Mouse (Mus musculus) erythroblast, adult 5-6 weeks (primary cell): ENCODE measurements around the gene Olfr971. TPM values are rescaled to one million over a fixed set of nuclear protein-coding genes. Genes with fewer than 3 reads are reported as not detected.
"Not testable (repeated sequence)": the region's sequence is repeated elsewhere in the genome, so short reads cannot be mapped to it uniquely, and the experiment has no call there.

Experiments used
- ATAC-seq: replicated peaks from 2 replicates; pipeline ENCODE4 v1.8.0; 2016; ENCODE audit warnings: moderate number of reproducible peaks, mild to moderate bottlenecking, moderate TSS enrichment, inconsistent platforms; ENCODE audit not compliant: poor library complexity, low FRiP score, severe bottlenecking
- total RNA-seq, 2 experiments: library from RNA; stranded (forward) in 1 of 2; stranded (reverse) in 1 of 2; fragments of 150-400 nt in 1 of 2; fragments of 200-764, 138-1000 nt in 1 of 2; gene quantifications; 2 replicates each; pipeline versions ENCODE4 v1.2.3 to v1.2.4; 2015 to 2017; ENCODE audit warnings: low replicate concordance in 2 of 2

The Olfr971 gene
- total RNA-seq (2015; ENCODE audit: low replicate concordance) (not detected in 2 replicates), total RNA-seq (2017; ENCODE audit: low replicate concordance) (1.1 TPM in 1 of 2 replicates, not detected in the other)

- ATAC-seq: not testable (repeated sequence)
Measured at GRCm38 (mm10) chr9:39836576-39836975, at the start of gene Olfr971. Olfr971 (plus strand) TSS chr9:39836876.

GRCm38 (mm10) chr9:39790558-39790957 is 46.1 kb upstream of the Olfr971 start, which contains the start of gene Olfr969:
Olfr969 (plus strand) TSS chr9:39790945.
- ATAC-seq: no peak

- no peak for ATAC-seq
Measured at GRCm38 (mm10) chr9:39808560-39808959, 28.1 kb upstream of the Olfr971 start, which contains the start of gene Olfr970. Olfr970 (plus strand) TSS chr9:39808860.

- ATAC-seq: no peak
Measured at GRCm38 (mm10) chr9:39866122-39866521, 29.4 kb downstream of the Olfr971 start, which contains the start of gene Olfr972. Olfr972 (plus strand) TSS chr9:39866422.

- ATAC-seq: not testable (repeated sequence)
Measured at GRCm38 (mm10) chr9:39871986-39872385, 35.3 kb downstream of the Olfr971 start.

- not testable (repeated sequence) for ATAC-seq
Measured at GRCm38 (mm10) chr9:39877541-39878396, 41.1 kb downstream of the Olfr971 start.

Other genes with a start within 250 kb of the Olfr971 start
- not detected in 2 replicates for gene AW551984, start 232.5 kb upstream of the Olfr971 start, total RNA-seq (2015; ENCODE audit: low replicate concordance)
- not detected in 2 replicates for gene AW551984, start 232.5 kb upstream of the Olfr971 start, total RNA-seq (2017; ENCODE audit: low replicate concordance)
- gene Olfr148, start 226.2 kb upstream of the Olfr971 start, total RNA-seq (2015; ENCODE audit: low replicate concordance): not detected in 2 replicates
- not detected in 2 replicates for gene Olfr148, start 226.2 kb upstream of the Olfr971 start, total RNA-seq (2017; ENCODE audit: low replicate concordance)
- gene Olfr960, start 215.5 kb upstream of the Olfr971 start, total RNA-seq (2015; ENCODE audit: low replicate concordance): not detected in 2 replicates
- not detected in 2 replicates for gene Olfr960, start 215.5 kb upstream of the Olfr971 start, total RNA-seq (2017; ENCODE audit: low replicate concordance)
- not detected in 2 replicates for gene Olfr961, start 191.8 kb upstream of the Olfr971 start, total RNA-seq (2015; ENCODE audit: low replicate concordance)
- gene Olfr961, start 191.8 kb upstream of the Olfr971 start, total RNA-seq (2017; ENCODE audit: low replicate concordance): not detected in 2 replicates
- not detected in 2 replicates for gene Olfr963, start 169.7 kb upstream of the Olfr971 start, total RNA-seq (2015; ENCODE audit: low replicate concordance)
- gene Olfr963, start 169.7 kb upstream of the Olfr971 start, total RNA-seq (2017; ENCODE audit: low replicate concordance): not detected in 2 replicates
- not detected in 2 replicates for gene Olfr149, start 129.8 kb upstream of the Olfr971 start, total RNA-seq (2015; ENCODE audit: low replicate concordance)
- not detected in 2 replicates for gene Olfr149, start 129.8 kb upstream of the Olfr971 start, total RNA-seq (2017; ENCODE audit: low replicate concordance)
- not detected in 2 replicates for gene Olfr965, start 125.5 kb upstream of the Olfr971 start, total RNA-seq (2015; ENCODE audit: low replicate concordance)
- gene Olfr965, start 125.5 kb upstream of the Olfr971 start, total RNA-seq (2017; ENCODE audit: low replicate concordance): 1.2 TPM in 1 of 2 replicates, not detected in the other
- gene Olfr150, start 105.9 kb upstream of the Olfr971 start, total RNA-seq (2015; ENCODE audit: low replicate concordance): not detected in 2 replicates
- gene Olfr150, start 105.9 kb upstream of the Olfr971 start, total RNA-seq (2017; ENCODE audit: low replicate concordance): not detected in 2 replicates
- gene Olfr967, start 90.6 kb upstream of the Olfr971 start, total RNA-seq (2015; ENCODE audit: low replicate concordance): not detected in 2 replicates
- not detected in 2 replicates for gene Olfr967, start 90.6 kb upstream of the Olfr971 start, total RNA-seq (2017; ENCODE audit: low replicate concordance)
- not detected in 2 replicates for gene Olfr968, start 53.6 kb upstream of the Olfr971 start, total RNA-seq (2015; ENCODE audit: low replicate concordance)
- not detected in 2 replicates for gene Olfr968, start 53.6 kb upstream of the Olfr971 start, total RNA-seq (2017; ENCODE audit: low replicate concordance)
- not detected in 2 replicates for gene Olfr969, start 45.9 kb upstream of the Olfr971 start, total RNA-seq (2015; ENCODE audit: low replicate concordance)
- not detected in 2 replicates for gene Olfr969, start 45.9 kb upstream of the Olfr971 start, total RNA-seq (2017; ENCODE audit: low replicate concordance)
- gene Olfr970, start 28.0 kb upstream of the Olfr971 start, total RNA-seq (2015; ENCODE audit: low replicate concordance): not detected in 2 replicates
- gene Olfr970, start 28.0 kb upstream of the Olfr971 start, total RNA-seq (2017; ENCODE audit: low replicate concordance): not detected in 2 replicates
- not detected in 2 replicates for gene Olfr972, start 29.5 kb downstream of the Olfr971 start, total RNA-seq (2015; ENCODE audit: low replicate concordance)
- not detected in 2 replicates for gene Olfr972, start 29.5 kb downstream of the Olfr971 start, total RNA-seq (2017; ENCODE audit: low replicate concordance)
- not detected in 2 replicates for gene Olfr229, start 70.5 kb downstream of the Olfr971 start, total RNA-seq (2015; ENCODE audit: low replicate concordance)
- not detected in 2 replicates for gene Olfr229, start 70.5 kb downstream of the Olfr971 start, total RNA-seq (2017; ENCODE audit: low replicate concordance)
- not detected in 2 replicates for gene Olfr974, start 100.6 kb downstream of the Olfr971 start, total RNA-seq (2015; ENCODE audit: low replicate concordance)
- not detected in 2 replicates for gene Olfr974, start 100.6 kb downstream of the Olfr971 start, total RNA-seq (2017; ENCODE audit: low replicate concordance)
- gene Olfr975, start 115.2 kb downstream of the Olfr971 start, total RNA-seq (2015; ENCODE audit: low replicate concordance): not detected in 2 replicates
- gene Olfr975, start 115.2 kb downstream of the Olfr971 start, total RNA-seq (2017; ENCODE audit: low replicate concordance): 0.09 TPM in 1 of 2 replicates, not detected in the other
- not detected in 2 replicates for gene Olfr976, start 124.3 kb downstream of the Olfr971 start, total RNA-seq (2015; ENCODE audit: low replicate concordance)
- not detected in 2 replicates for gene Olfr976, start 124.3 kb downstream of the Olfr971 start, total RNA-seq (2017; ENCODE audit: low replicate concordance)
- not detected in 2 replicates for gene Olfr978, start 155.2 kb downstream of the Olfr971 start, total RNA-seq (2015; ENCODE audit: low replicate concordance)
- not detected in 2 replicates for gene Olfr978, start 155.2 kb downstream of the Olfr971 start, total RNA-seq (2017; ENCODE audit: low replicate concordance)
- not detected in 2 replicates for gene Olfr979, start 166.6 kb downstream of the Olfr971 start, total RNA-seq (2015; ENCODE audit: low replicate concordance)
- 0.17 TPM in 1 of 2 replicates, not detected in the other for gene Olfr979, start 166.6 kb downstream of the Olfr971 start, total RNA-seq (2017; ENCODE audit: low replicate concordance)
- gene Olfr980, start 172.7 kb downstream of the Olfr971 start, total RNA-seq (2015; ENCODE audit: low replicate concordance): not detected in 2 replicates
- not detected in 2 replicates for gene Olfr980, start 172.7 kb downstream of the Olfr971 start, total RNA-seq (2017; ENCODE audit: low replicate concordance)
- gene Olfr981, start 184.6 kb downstream of the Olfr971 start, total RNA-seq (2015; ENCODE audit: low replicate concordance): not detected in 2 replicates
- gene Olfr981, start 184.6 kb downstream of the Olfr971 start, total RNA-seq (2017; ENCODE audit: low replicate concordance): 0.26 TPM in 1 of 2 replicates, not detected in the other
- gene Olfr982, start 237.0 kb downstream of the Olfr971 start, total RNA-seq (2015; ENCODE audit: low replicate concordance): not detected in 2 replicates
- gene Olfr982, start 237.0 kb downstream of the Olfr971 start, total RNA-seq (2017; ENCODE audit: low replicate concordance): not detected in 2 replicates